Mouse (Mus musculus): ENCODE measurements around the gene Ccdc177.
A peak's percentile ranks its signal among the peaks of the same experiment; 100 is the strongest.
"Not testable (repeated sequence)": the region's sequence is repeated elsewhere in the genome, so short reads cannot be mapped to it uniquely, and the experiment has no call there.

Gene Ccdc177

DNA sequence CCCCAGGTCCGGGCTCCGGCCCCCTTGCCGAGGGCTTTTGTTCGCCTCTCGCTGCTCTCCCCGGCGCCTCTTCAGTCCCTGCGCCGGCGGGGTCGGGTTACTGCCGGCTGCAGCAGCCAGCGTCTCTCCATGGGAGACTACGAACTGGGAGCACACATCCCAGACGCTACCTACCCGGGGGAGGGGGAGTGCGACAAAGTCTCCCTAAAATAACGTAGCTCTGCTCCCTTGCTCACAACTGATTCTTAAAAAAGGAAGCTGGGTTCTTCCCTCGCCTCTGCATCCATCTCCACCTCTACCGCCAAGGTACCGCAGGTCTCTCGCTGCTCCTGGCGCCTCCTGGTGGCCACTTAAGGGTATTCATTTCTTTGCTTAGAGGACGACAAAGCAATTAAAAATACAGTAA lies at the start of gene Ccdc177:
Ccdc177 (minus strand) TSS at position 292 of the 406 bp plus-strand sequence.
- DNase-seq (ENCODE audit: low read depth, low spot score) = peak; percentile 84

DNA sequence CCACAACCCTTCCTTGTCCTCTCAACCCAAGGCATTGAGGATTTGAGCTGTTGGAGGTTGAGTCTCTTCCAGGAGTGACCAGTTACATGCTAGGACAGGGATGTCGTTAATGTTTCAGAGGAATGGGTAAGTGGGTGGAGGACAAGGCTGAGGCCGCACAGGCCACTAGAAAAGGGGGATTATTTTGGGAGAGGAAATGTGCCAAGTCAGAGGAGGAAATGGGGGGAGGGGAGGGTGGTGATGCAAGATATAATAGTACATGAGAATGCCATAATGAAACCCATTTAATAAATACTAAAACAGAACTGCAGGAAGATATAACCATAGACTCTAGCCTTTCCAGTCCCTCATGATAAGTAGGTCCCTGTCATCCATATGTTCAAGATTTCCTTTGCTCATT lies 49.5 kb upstream of the Ccdc177 start:
- DNase-seq (ENCODE audit: low read depth, low spot score) = no peak

DNA sequence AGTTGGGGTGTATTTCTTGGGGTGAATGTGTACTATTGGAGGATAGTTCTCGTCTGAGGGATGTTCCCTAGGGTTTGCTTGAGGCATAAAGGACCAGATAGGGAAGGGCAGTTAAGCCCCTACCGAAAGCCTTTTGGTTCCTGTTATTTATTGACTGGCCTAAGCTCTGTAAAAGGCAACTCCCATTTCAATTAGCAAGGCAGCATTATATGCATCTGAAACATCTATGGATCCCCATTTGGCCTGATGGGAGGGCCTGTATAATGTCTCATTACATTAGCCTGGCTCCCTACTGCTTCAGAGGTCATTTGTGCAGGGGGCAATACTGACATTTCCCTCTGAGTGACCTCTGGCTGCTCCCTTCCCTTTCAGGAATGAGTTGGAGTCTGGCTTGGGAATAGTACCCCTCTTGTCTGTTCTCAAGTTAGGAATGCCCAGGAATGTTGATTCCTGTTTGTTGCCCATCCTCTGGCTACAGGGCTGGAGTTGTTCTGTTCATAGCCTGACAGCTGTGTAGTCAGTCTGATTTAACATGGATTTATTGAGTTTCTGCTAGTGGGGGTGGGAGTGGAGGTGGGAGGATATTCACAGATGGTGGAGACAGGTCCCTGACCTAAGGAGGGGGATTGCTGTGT lies 47.1 kb upstream of the Ccdc177 start:
- no peak for DNase-seq (ENCODE audit: low read depth, low spot score)

DNA sequence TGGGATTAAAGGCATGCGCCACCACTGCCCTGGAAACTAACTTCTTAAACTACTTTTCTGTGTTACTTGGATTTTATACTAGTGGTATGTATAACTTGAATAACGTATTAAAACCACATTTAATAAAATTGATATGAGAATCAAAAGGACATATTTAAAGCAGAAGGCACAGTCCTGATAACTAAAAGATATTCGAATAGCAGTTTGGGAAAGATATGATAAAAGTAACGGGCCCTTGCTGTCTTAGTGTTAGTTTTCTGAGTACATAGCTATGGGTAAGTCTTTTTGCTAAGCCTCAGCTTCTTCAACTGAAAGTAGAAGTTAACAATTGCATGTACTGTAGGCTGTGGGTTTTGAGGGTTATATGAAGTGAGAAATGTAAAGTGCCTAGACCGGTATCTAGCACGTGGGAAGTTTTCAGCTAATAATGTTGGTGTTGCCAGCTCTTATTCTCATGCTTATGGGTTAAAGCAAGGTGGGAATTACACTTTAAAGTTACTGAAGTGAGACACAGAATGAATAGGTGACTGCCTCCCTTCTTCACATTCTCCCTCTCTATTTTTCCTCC lies 44.5 kb upstream of the Ccdc177 start:
- DNase-seq (ENCODE audit: low read depth, low spot score) = no peak

DNA sequence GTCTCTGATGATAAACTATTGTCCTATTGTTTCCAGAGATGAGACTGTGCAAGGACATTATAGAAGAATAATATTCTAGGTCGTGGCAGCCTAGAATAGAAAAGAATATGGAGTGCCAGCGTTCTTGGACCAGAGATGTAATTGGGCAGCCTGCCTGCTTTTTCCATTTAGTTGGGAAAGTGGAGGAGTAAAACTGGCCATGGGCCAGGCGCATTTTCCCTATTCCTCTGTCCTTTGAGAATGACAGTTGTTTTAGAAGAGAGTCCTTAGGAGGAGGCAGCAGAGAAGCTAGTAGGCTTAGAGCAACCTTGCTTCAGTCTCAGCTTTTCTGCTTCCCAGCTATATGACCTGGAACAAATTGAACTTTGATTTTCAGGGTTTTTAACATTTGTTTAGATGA lies 43.4 kb upstream of the Ccdc177 start:
- DNase-seq (ENCODE audit: low read depth, low spot score) = no peak

DNA sequence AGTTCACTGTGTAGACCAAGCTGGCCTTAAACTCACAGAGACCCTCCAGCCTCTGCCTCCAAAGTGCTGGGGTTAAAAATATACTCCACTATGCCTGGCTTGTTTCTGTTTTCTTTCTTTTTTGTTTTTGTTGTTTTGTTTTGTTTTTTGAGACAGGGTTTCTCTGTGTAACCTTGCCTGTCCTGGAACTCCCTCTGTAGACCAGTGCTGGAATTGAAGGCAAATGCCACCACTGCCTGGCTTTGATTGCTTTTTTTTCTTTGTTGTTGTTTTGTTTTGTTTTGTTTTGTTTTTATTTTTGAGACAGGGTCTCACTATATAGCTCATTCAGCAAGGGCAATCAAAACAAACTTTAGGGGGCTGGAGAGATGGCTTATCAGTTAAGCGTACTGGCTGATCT lies 41.0 kb upstream of the Ccdc177 start:
- no peak for DNase-seq (ENCODE audit: low read depth, low spot score)

DNA sequence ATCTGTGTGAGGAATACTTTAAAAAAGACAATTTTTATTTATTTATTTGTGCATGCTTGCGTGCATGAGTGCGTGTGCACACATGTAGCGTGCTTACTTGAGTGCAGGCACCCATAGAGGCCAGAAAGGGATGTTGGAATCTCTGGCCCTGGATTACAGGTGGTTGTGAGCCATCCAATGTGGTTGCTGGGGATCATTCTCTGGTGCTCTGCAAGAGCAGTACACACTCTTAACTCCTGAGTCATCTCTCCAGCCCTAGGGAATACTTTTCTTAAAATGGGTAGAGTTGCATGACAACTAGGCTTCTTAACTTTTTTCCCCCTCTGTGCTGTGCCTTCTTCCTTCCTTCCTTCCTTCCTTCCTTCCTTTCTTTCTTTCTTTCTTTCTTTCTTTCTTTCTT lies 39.7 kb upstream of the Ccdc177 start:
- no peak for DNase-seq (ENCODE audit: low read depth, low spot score)

DNA sequence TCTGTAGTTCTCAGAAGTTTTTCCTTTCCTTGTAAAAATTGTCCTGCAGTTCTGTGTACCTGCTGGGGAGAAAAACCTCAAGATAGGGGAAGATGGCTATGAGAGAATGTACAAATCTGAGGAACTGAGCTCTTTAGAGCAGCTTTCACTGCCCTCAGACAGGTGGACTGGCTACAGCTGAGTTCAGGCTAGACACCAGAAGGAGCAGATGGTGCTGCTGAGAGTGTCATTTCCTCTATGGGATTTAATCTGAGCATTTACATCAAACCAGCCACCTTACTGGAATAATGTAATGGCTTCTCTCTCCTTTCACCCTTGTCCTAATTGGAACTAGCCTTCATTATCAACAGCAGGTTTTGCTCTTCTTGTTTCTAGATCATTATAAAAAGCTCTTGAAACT lies 37.8 kb upstream of the Ccdc177 start:
- DNase-seq (ENCODE audit: low read depth, low spot score) = no peak

DNA sequence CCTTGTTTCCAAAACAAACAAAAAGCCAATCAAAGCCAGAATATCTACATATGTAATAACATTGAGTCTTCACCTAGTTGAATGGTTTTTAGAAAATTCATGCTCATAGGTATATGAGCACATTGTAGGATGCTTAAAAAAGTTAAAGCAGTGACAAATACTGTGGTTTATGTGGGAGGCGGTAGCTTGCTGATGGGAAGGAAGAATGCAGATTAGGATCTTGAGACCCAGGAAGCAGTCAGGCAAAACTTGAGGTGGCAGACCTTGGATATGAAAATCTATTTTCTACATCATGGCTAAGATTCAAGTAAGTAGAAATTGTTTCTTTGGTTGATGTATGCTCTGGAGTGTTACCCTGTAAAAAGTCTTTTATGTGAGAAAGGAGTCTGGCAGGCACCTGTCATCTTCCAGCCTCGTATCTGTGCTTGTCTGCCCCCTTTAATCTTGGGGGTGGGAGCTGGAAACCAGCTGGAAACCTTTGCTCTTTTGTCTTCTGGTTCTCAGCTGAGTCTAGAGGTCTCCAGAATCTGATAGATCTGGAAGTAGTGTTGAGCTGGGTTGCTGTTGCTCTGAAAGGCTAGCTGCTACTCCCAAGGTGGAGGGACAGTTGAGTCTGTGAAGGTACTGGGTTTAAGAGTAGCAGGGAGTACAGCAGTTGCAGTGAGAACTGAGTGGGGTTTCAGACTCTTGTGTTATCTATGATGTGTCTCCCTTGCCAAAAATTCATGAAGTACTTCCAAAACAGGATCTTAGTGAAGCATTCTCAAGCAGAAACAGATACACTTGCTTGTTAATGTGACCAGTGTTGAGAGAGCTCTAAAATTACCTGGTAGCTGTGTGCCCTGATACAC lies 34.7 kb upstream of the Ccdc177 start:
- DNase-seq (ENCODE audit: low read depth, low spot score) = no peak

DNA sequence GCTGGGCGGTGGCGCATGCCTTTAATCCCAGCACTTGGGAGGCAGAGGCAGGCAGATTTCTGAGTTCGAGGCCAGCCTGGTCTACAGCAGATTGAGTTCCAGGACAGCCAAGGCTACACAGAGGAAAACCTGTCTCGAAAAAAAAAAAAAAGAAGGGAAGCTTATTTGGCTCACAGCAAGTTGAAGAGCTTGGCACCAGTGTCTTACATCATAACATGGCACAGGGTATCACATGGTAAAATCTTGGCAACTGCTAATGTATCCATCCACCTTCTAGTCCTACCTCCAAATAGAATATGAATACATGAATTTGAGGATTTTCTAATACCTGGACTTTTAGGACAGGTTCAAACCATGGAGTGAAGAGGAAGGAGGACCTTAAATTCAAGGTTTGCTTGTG lies 34.0 kb upstream of the Ccdc177 start:
- DNase-seq (ENCODE audit: low read depth, low spot score) = no peak

DNA sequence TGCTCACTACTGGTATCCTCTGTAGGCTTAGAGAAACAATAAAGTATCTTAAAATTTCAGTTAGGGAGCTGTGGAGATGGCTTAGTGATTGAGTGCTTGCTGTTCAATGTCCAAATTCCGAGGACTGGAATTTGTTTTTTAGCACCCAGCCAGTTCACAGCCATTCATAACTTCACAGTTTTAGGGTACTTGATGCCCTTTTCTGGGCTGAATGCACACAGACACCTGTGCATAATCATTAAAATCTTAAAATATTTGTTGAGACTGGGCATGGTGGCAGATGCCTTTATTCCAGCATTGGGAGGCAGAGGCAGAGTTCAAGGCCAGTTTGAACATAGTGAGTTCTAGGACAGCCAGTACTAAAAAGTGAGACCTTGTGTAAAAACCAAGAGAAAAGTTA lies 33.0 kb upstream of the Ccdc177 start:
- DNase-seq (ENCODE audit: low read depth, low spot score) = no peak

DNA sequence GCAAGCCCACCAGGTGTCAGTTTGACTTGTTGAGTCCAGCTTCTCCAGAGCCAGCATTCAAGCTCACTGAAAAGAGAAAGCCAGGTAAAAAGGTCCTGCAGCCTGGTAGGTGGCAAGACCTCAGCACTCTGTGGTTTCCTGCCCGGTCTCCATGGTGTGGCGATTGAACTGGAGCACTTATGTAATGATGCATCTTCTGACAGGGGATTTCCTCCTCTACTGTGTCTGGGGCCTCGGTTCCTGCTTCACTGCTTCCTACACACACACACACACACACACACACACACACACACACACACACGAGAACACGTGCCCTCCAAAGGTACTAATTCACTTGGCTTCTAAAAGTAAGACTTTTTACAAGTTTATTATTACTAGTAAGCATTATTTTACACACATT lies 32.4 kb upstream of the Ccdc177 start:
- DNase-seq (ENCODE audit: low read depth, low spot score) = no peak

DNA sequence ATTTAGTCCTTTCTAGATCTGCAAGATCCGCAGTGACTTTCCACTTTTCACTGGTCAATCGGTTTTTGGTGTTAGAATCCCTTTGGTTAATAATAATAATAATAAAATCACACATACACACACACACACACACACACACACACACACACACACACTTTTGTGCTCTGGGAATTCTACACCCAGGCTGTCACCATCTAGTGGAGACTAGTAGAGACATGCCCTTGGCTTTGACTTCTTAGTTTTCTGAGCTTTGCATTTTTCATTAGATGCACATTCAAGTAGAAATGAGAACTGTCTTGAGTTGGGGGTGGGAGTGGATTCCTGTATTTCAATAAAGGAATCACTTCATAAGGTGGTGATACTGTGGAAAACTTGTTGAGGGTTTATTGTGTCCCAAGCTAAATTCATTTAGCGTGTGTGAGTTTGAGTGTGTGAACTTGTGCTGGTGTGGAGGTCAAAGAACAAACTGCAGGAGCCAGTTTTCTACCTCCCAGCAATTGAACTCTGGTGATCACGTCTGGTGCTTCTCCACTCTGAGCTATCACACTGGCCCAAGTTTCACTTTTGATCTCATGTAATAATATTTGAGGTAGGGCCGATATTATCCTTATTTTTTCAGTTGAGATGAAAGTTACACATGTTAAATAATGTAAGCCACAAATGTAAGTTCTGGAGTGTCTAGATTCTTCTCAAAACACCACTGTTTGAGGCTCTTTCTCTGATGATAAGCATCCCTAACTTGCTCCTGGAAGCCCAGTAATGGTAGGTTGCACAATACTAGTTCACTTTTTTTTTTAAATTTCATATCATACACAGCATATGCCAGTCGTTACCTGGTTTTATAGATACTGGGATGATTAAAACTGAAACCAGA lies 31.3 kb upstream of the Ccdc177 start:
- DNase-seq (ENCODE audit: low read depth, low spot score) = no peak

DNA sequence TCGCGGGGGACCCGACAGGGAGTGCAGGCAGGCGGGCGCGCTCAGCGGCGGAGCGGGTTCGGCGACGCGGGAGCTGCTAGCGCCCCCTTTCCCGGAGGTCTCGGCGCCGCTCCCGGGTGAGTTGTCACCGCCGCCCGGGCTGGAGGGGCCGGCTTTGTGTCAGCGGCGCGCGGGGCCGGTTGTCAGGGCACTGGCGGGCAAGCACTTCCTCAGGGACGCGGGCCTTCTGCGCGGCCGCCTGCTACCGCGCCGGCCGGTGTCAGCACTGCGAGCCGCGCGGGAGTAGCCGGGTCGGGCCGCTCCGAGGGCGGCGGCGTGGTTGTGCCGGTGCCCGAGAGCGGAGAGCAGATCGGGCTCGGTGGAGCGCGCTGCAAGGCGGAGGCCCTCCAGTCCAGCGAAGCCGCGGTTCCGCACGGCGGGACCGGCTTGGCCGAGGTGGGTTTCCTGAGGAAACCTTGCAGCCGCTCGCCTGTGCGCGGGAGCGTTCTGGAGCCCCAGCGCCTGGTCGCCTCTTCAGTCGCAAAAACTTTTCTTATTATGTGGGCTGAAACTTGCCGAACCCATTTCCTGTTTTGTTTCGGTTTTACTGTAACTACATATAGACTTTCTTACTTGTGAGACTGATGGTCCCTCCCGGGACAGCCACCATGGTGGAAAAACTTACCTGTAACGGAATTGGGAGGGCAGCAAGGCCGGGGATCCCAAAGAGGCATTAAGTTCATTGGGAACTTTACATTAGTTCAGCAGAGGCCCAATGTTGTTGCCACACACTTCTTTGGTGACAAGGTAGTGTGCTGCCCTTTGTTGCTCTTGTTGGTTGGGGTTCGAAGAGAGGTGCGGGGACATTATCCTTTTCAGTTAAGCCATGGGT lies 30.4 kb upstream of the Ccdc177 start:
- no peak for DNase-seq (ENCODE audit: low read depth, low spot score)

DNA sequence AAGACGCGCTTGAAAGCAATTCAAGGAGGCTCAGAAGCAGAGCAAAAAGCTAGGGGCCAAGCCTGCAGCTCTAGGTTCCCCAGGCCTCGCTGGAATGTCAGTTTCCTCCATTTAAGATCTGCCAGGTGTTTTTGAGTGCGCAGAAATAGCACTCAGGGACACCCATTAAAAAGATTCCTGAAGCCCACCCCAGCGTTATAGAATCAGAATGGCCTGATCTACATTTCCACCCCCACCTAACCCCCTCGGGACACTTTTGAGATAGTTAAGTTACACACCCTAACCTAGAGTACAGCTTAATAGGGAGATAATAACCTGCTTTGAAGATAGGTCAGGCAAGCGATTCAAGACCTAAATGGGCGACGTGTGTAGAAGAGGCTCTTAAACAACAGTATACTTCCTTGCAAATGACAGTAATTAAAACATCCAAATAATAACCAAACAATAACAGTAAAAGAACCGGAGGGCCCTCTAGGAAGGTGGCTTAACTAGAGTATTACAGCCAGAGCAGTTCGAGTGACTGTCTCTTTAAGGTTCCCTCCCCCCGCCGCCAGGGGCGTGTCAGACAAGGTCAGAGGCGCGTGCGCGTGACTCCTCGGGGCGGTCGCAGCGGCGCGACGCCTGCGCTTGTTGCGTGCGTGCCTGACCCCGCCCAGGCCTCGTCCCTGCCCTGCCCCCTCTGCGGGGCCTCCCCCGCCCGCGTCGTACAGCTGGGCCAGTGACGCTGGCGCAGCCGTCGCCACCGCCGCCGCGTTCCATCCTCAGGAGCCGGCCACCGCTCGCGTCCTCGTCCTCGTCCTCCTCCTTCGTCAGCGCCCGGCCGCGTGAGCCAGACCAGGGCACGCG lies 29.6 kb upstream of the Ccdc177 start, which contains the start of gene Susd6:
Susd6 (plus strand) TSS at position 662 of the 846 bp plus-strand sequence.
- peak; percentile 98 for DNase-seq (ENCODE audit: low read depth, low spot score)

DNA sequence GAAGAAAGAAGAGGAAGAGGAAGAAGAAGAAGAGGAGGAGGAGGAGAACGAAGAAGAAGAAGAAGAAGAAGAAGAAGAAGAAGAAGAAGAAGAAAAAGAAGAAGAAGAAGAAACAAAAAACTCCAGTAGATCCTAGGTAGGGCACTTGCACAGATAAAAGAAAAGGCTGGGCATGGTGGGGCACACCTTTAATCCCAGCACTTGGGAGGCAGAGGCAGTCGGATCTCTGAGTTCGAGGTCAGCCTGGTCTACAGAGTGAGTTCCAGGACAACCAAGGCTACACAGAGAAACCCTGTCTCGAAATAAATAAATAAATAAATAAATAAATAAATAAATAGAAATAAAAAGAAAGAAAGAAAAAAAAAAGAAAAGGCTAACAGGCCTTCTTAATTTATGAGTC lies 28.8 kb upstream of the Ccdc177 start:
- not testable (repeated sequence) for DNase-seq (ENCODE audit: low read depth, low spot score)

DNA sequence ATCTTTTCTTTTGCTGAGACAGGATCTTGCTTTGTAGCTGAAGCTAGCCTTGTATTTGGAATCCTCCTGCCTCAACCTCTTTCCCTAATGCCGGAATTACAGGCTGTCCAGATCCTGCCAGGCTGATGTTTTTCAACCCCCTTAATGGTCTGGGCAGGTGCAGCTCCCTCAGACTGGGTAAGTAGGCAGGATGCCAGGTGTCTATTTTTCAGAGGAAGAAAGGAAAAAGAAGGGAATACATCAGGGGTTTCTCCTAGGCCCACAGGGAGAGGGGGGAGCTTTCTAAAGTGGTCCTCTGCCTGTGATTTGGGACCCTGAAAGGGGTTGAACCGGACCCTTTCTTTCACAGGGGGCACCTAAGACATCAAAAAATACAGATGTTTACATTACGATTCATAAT lies 27.7 kb upstream of the Ccdc177 start:
- DNase-seq (ENCODE audit: low read depth, low spot score) = no peak

DNA sequence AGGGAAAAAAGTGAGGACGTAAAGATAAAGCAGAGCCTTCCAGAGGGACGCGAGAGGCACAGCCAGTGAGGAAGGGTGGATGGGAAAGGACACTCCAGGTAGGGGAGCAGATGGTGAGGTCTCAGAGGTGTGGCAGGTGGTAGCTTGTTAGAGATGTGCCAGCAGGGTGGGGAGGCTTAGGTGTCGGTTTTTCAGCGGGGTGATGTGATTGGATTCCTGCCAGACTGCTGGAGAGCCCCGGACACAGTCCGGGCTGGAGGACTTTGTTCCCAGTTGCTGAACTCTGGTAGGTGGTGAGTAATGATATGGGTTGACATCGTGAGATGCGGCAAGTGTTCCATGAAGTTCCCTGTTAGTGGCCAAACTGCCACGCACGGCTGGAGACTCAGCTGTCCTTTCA lies 27.1 kb upstream of the Ccdc177 start:
- no peak for DNase-seq (ENCODE audit: low read depth, low spot score)

DNA sequence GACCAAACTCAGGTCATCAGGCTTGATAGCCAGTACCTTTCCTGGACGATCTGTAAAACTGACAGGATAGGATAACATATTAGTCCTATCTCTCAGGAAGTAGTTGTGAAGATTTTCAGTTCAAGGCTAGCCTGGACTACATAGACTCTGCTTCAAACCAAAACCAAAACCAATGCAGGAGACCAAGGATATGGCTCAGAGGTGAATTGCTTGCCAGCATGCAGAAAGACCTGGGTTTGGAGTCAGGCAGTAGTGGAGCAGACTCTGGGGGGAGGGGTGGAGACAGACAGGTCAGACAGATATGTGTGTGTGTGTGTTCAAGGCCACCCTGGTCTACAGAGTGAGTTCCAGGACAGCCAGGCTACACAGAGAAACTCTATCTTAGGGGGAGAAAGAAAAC lies 26.1 kb upstream of the Ccdc177 start:
- DNase-seq (ENCODE audit: low read depth, low spot score) = no peak

DNA sequence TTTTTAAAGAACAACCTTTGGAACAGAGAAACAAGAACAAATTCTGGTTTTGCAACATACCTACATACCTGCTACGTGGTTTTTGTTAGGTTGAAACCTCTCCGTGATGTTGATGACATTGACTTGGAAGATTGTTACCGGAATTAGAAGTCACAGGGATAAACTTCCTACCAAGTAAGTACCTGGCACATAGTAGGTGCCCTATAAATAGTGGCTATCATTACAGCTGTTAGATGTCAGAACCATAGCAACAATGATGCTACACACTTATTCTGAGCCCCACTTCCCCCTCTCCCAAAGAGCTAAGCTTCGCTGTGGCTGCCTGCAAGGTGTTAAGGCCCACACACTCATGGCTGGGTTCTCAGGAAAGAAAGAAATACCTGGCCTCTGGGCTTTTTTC lies 25.1 kb upstream of the Ccdc177 start:
- no peak for DNase-seq (ENCODE audit: low read depth, low spot score)

Data from forelimb bud, embryonic 11.5 days (tissue).